Mouse (Mus musculus): ENCODE data around the gene Gm26992.
"Not testable (repeated sequence)": the region's sequence is repeated elsewhere in the genome, so short reads cannot be mapped to it uniquely, and the experiment has no call there.

The Gm26992 gene

DNA sequence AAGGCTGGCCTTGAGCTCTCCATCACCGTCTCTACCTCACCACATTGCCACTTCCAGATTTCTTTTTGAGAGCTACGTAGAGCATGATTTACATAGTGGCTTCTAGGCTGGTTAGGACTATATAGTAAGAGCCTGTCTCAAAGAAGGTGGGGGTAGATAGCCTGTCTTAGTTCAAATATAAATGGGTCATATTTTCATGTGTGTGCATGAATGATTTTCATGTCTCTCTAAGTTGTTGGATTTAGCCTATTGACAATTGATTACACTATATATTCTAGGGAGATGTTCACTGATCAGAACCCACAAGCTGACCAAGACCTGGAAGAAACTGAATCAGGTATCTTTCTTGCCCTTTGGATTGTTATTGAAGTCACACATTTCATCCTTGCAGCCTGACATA is at the start of gene Gm26992:
Gene Gm26992, plus strand, starts transcription at position 301 of the 400 bp plus-strand sequence.
- DNase-seq (ENCODE audit: low spot score): no peak

- DNase-seq (ENCODE audit: low spot score): no peak
Measured at GRCm38 (mm10) chrX:103374250-103374649, 47.6 kb upstream of the Gm26992 start.

- DNase-seq (ENCODE audit: low spot score): no peak
Measured at GRCm38 (mm10) chrX:103384528-103384927, 37.3 kb upstream of the Gm26992 start.

DNA sequence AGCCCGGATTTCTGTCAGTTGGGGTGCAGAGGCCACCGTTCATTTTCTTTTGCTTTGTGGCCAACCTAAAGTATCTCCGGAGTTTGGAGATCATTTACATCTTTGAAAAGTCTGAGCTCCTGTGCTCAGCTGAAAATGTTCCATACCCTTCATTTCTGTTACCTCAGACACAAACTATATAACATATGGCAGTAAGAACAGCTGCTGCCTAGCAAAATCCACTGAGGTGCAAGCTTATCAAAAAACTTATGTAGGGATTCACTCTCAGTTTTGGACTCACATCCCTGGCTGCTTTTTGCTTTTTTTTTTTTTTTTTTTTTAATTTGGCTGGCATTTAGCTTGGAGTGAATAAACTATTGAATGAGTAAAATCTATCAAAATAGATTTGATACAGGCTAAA is 33.7 kb upstream of the Gm26992 start:
- no peak for DNase-seq (ENCODE audit: low spot score)

DNA sequence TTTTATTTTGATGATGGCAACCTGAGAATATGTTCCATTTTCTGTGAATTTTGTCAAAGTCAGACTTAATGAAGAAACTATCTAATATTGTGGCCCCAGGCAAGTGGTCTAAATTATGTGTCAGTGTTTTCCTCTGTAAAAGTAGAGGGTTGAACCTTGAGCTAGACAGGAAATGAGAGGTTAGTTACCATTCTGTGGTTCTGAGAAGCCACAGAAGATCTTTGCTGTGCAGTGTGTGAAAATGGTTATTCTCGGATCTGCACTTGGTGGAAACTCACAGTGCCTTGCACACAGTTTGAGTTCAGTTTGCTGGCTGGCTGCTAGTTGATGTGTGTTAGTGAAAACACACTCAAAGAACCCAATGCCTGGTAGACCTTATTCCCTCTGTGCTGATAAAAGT is 28.0 kb upstream of the Gm26992 start:
- DNase-seq (ENCODE audit: low spot score): no peak

DNA sequence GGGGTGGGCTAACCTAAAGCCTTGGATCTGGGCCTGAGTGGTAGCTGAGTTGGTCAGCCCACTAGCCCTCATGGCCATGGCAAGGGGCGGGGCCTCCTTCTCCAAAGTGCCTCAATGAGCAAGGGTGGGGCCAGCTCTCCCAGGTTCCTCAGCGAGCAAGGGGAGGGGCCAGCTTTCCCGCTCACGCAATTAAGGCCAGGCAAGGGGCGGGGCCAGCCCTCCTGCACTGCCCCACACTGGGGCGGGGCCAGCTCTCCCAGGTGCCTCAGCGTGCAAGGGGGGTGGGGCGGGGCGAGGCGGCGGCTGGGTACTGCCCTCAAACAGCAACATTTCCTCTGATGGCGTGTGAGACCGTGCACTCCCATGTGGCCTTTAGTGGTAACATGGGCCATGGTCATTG is 16.8 kb upstream of the Gm26992 start:
- DNase-seq (ENCODE audit: low spot score): no peak

GRCm38 (mm10) chrX:103414167-103414566 is 7.6 kb upstream of the Gm26992 start, which contains the start of gene Tsx:
Gene Tsx, plus strand, starts transcription at chrX:103414467.
- no peak for DNase-seq (ENCODE audit: low spot score)

GRCm38 (mm10) chrX:103427677-103428076 is 5.9 kb downstream of the Gm26992 start:
- no peak for DNase-seq (ENCODE audit: low spot score)

DNA sequence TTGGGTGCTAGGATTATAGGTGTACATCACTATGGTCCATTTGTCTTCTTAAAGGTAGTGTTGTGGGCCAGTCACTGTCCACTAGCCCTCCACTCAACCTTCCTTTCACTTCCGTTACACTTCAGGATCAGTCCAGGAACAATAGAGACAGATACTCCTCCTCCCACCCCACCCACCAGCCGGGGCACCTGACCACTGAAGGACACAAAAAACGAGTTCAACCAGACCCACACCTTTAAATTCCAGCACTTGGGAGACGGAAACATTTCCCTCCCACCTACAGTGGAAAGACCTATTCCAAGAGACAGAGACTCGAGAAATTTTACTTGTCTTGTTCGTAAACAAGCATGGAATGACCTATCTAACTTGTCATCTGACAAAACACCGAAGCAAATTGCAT is 10.5 kb downstream of the Gm26992 start:
- no peak for DNase-seq (ENCODE audit: low spot score)

DNA sequence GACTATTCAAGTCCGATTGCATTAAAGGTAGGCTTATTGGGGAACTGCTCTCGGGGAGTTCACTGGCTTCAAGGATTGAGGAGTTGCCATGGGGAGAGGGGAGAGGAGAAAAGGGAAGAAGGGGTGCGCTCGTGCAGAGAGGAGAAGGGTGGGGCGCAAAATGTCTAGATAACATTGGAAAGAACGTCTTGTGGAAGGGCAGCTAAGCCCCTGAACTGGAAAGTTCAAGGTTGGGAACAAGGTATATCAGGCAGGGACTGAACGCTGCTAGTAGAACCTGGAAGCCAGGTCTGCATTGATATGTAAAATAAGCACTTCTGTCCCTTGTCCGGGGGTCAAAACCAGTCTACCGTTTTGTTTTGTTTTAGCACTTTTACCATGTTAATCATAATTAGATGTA is 16.2 kb downstream of the Gm26992 start:
- no peak for DNase-seq (ENCODE audit: low spot score)

GRCm38 (mm10) chrX:103440803-103441202 is 19.0 kb downstream of the Gm26992 start:
- peak; percentile 16 for DNase-seq (ENCODE audit: low spot score)

- DNase-seq (ENCODE audit: low spot score): peak; percentile 33
Measured at GRCm38 (mm10) chrX:103443755-103444154, 21.9 kb downstream of the Gm26992 start.

GRCm38 (mm10) chrX:103447539-103448169 is 25.8 kb downstream of the Gm26992 start:
- peak; percentile 12 for DNase-seq (ENCODE audit: low spot score)

GRCm38 (mm10) chrX:103448429-103448828 is 26.6 kb downstream of the Gm26992 start:
- DNase-seq (ENCODE audit: low spot score): not testable (repeated sequence)

GRCm38 (mm10) chrX:103448943-103449722 is 27.3 kb downstream of the Gm26992 start:
- DNase-seq (ENCODE audit: low spot score): not testable (repeated sequence)

DNA sequence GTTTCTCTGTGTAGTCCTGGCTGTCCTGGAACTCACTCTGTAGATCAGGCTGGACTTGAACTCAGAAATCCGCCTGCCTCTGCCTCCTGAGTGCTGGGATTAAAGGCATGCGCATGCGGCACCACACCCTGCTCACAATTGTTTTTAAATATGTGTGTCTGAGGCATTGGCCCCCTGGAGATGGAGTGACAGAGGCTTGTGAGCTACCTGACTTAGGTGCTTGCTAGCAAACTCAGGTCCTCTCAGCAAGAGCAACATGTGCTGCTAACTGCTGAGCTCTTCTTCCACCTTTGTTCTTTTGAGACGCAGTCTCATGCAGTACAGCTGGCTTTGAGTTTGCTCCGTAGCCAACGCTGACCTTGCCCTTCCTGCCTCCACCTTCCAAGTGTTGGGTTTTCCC is 31.0 kb downstream of the Gm26992 start:
- DNase-seq (ENCODE audit: low spot score): no peak

DNA sequence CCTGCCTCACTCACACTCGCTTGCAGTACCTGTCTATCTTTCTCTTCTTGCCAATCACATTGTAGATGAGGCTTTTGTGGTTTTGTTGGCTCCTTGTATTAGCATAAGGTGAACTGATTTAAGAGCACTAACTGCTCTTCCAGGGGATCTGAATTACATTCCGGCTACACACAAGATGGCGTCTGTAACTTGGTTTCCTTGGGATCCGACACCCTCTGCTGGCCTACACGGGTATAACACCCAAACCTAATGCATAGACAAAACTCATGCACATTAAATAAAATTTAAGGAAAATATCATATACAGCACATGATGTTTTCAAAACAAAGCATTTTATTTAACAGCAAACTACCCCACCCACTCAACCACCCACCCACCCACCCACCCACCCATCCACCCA is 38.2 kb downstream of the Gm26992 start:
- DNase-seq (ENCODE audit: low spot score): no peak

DNA sequence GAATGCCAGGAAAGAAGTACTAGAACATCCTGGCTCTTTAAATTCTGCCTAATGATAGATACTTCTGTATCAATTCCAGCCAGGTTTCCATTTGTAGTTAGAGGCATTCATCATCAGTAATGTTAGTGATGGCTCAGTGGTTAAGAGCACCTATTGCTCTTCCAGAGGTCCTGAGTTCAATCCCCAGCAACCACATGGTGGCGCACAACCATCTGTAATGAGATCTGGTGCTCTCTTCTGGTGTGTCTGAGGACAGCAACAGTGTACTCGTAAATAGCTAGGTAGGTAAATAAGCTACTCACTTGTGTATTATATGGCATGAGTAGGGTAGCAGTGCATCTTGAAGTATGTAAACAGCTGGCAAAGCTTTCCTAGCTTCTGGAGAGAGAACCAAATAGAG is 47.2 kb downstream of the Gm26992 start:
- no peak for DNase-seq (ENCODE audit: low spot score)

DNA sequence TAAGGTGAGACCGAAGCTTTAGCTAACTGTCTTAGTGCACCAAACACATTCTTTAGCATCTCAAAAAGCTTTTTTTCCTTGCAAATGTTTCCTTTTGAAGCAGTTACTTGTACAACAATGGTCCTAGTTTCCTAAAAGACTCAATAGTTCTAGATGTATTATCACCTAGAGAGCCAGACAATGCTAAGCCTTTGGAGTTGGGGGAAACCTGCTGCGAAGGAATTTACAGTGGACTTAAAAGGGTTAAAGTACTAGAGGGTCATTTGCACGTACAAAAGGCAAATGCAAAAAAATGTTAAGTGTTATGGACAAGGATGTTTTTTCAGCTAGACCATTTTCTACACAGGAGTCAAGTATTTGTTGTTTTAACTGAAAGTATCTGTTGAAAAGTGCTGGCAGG is 50.5 kb downstream of the Gm26992 start:
- no peak for DNase-seq (ENCODE audit: low spot score)

DNA sequence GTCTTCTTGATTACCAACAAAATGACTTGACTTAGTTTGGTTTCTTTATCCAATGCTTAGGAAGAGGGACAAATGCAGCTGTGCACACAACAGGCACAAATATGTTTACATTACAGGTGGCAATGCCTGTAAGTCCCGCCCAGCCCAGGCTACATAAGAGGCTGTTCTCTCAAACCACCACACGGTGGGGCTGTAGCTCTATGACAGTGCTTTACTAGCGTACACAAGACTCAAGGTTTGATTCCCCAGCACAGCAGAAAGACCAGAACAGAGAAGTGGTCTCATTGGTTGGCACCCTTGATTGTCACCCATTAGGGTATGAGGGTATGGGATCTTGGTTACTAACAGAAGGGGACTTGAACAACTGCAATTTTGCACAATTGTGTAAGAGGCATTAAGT is 55.7 kb downstream of the Gm26992 start:
- peak; percentile 29 for DNase-seq (ENCODE audit: low spot score)

GRCm38 (mm10) chrX:103481243-103482096 is 59.7 kb downstream of the Gm26992 start:
- no peak for DNase-seq (ENCODE audit: low spot score)

GRCm38 (mm10) chrX:103482097-103482451 is 60.3 kb downstream of the Gm26992 start:
- no peak for DNase-seq (ENCODE audit: low spot score)

GRCm38 (mm10) chrX:103483047-103483446 is 61.2 kb downstream of the Gm26992 start:
- DNase-seq (ENCODE audit: low spot score): peak; percentile 35
